Mouse (Mus musculus): ENCODE data around the gene Itgb3bp.

Gene Itgb3bp

GRCm38 (mm10) chr4:99724331-99724730 is 205.3 kb downstream of the Itgb3bp start:
- no peak for DNase-seq (ENCODE audit: low spot score)

GRCm38 (mm10) chr4:99717905-99718304 is 211.7 kb downstream of the Itgb3bp start:
- no peak for DNase-seq (ENCODE audit: low spot score)

GRCm38 (mm10) chr4:99715783-99716416 is 213.7 kb downstream of the Itgb3bp start:
- no peak for DNase-seq (ENCODE audit: low spot score)

All from left cerebral cortex, adult 11 months (tissue).